Mouse (Mus musculus) lung, postnatal 0 days (tissue): Measurements from ENCODE around the gene Clasp2. TPM values are rescaled to one million over a fixed set of nuclear protein-coding genes. Genes with fewer than 3 reads are reported as not detected.

Experiments used
- ATAC-seq: fragments of 200-750 bp; cut with Nextera tagmentation; 2 replicates; pipeline ENCODE4 v1.8.0; 2017; ENCODE audit warnings: moderate library complexity
- DNase-seq: peaks from one replicate; pipeline ENCODE4 v3.0.0-alpha.2; 2016; ENCODE audit warnings: low spot score
- H3K27ac ChIP-seq: fragments of 300-500 bp; sonication (generic); 2 replicates; pipeline ENCODE4 v1.5.1; 2014; ENCODE audit warnings: antibody characterized with exemption, mild to moderate bottlenecking, low read length, mixed read lengths
- H3K27me3 ChIP-seq: fragments of 300-500 bp; sonication (generic); replicated peaks from 2 replicates; pipeline ENCODE4 v1.6.1; 2014; ENCODE audit warnings: low read length, mixed read lengths; ENCODE audit not compliant: insufficient read depth
- H3K36me3 ChIP-seq: fragments of 300-500 bp; sonication (generic); 2 replicates; pipeline ENCODE4 v1.6.1; 2014; ENCODE audit warnings: low read length, mixed read lengths; ENCODE audit not compliant: insufficient read depth
- H3K4me1 ChIP-seq: fragments of 300-500 bp; sonication (generic); 2 replicates; pipeline ENCODE4 v1.6.1; 2014; ENCODE audit warnings: antibody characterized with exemption, low read depth, low read length, mixed read lengths; ENCODE audit not compliant: insufficient read depth
- H3K4me2 ChIP-seq: fragments of 300-500 bp; sonication (generic); replicated peaks from 2 replicates; pipeline ENCODE4 v1.6.1; 2014; ENCODE audit warnings: low read depth, mild to moderate bottlenecking, low read length, moderate library complexity, mixed read lengths
- H3K4me3 ChIP-seq: fragments of 300-500 bp; sonication (generic); 2 replicates; pipeline ENCODE4 v1.5.1; 2014; ENCODE audit warnings: low read depth, low read length
- H3K9ac ChIP-seq: fragments of 300-500 bp; sonication (generic); replicated peaks from 2 replicates; pipeline ENCODE4 v1.6.1; 2014; ENCODE audit warnings: low read depth, mild to moderate bottlenecking
- H3K9me3 ChIP-seq: fragments of 300-500 bp; sonication (generic); 2 replicates; pipeline ENCODE4 v1.6.1; 2016; ENCODE audit warnings: low read length, mixed read lengths
- CTCF ChIP-seq: IDR thresholded peaks from 2 replicates; pipeline ENCODE4 v1.5.1; 2016; ENCODE audit warnings: antibody characterized with exemption, mild to moderate bottlenecking
- EP300 ChIP-seq: IDR thresholded peaks from 2 replicates; pipeline ENCODE4 v1.6.1; 2016; ENCODE audit warnings: antibody characterized with exemption, mild to moderate bottlenecking, control low read depth
- WGBS: fragments of 180-500 bp; shearing (Covaris S2); extraction: QIAGEN DNeasy Blood & Tissue Kit; methylation state at CpG from one replicate; pipeline ENCODE4 v1.1.7; 2014; 5-methylcytosine and 5-hydroxymethylcytosine counted together
- polyA plus RNA-seq: library from polyadenylated mRNA; unstranded; fragments of >200 nt; fragmentation: Nextera tagmentation; extraction: Ambion mirVana; gene quantifications from 2 replicates; pipeline ENCODE4 v1.2.1, GENCODE M21; 2015

Clasp2 gene
- polyA plus RNA-seq, 1 experiment from 2014 or later, result 12.1 TPM

- no peaks in the 10 kb centered on the region for H3K9me3 ChIP-seq
- peak overlapping the region; percentile 85 for H3K4me2 ChIP-seq
- 3% methylated on average over 17 of the region's 17 CpGs for WGBS
- H3K27ac ChIP-seq, result no peak overlapping the region
- no peaks in the 10 kb centered on the region for H3K36me3 ChIP-seq
- ATAC-seq, result no peak
- peaks cover 8% of the 10 kb centered on the region for H3K4me1 ChIP-seq
- no peaks in the 10 kb centered on the region for H3K27me3 ChIP-seq
- peak; percentile 60 for TF ChIP-seq CTCF
- no peak for TF ChIP-seq EP300
- peak; percentile 79 for DNase-seq
- H3K4me3 ChIP-seq, result peak overlapping the region; percentile 98
- peak overlapping the region; percentile 94 for H3K9ac ChIP-seq
Observed at GRCm38 (mm10) chr9:113742361-113742794, 1.1 kb downstream of the Clasp2 start.

- TF ChIP-seq CTCF, result peak; percentile 29; the same call in 1 of the 2 replicates
- no peak for TF ChIP-seq EP300
- 38% methylated on average over 3 of the region's 3 CpGs for WGBS
- no peaks in the 10 kb centered on the region for H3K9me3 ChIP-seq
- H3K4me2 ChIP-seq, result no peak overlapping the region
- DNase-seq, result peak; percentile 16
- no peaks in the 10 kb centered on the region for H3K36me3 ChIP-seq
- no peak overlapping the region for H3K9ac ChIP-seq
- no peak overlapping the region for H3K4me3 ChIP-seq
- no peak for ATAC-seq
- H3K27ac ChIP-seq, result no peak overlapping the region
- no peaks in the 10 kb centered on the region for H3K27me3 ChIP-seq
- peaks cover 8% of the 10 kb centered on the region for H3K4me1 ChIP-seq
Observed at GRCm38 (mm10) chr9:113743291-113743690, 2.0 kb downstream of the Clasp2 start.

DNA sequence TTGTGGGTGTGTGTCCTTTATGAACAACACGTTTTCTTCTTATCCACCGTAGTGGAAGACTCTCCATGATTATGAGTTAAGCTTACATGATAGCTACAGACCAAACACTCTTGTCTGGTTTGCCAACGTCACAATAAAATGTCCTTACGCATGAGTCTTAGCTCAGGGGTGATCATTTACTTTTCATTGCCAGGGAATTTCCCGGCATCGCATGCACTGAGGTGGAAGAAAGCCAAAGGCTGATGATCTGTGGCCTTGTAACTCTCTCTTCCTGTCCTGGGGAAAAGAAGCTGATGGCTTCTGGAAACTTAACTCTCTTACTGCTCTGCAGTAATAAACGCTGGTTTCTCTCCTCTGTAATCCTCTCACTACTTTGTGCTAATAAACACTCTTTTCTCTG is 8.1 kb downstream of the Clasp2 start:
- H3K9me3 ChIP-seq, result no peaks in the 10 kb centered on the region
- peak; percentile 56 for DNase-seq
- no peaks in the 10 kb centered on the region for H3K27me3 ChIP-seq
- no peaks in the 10 kb centered on the region for H3K36me3 ChIP-seq
- no peaks in the 10 kb centered on the region for H3K4me1 ChIP-seq
- no peak overlapping the region for H3K27ac ChIP-seq
- TF ChIP-seq CTCF, result no peak
- TF ChIP-seq EP300, result no peak
- H3K9ac ChIP-seq, result no peak overlapping the region
- H3K4me2 ChIP-seq, result no peak overlapping the region
- H3K4me3 ChIP-seq, result no peak overlapping the region
- 46% methylated on average over 7 of the region's 7 CpGs for WGBS
- ATAC-seq, result no peak

GRCm38 (mm10) chr9:113755888-113756719 is 14.8 kb downstream of the Clasp2 start:
- no peak for TF ChIP-seq CTCF
- TF ChIP-seq EP300, result no peak
- 83% methylated on average over 15 of the region's 15 CpGs for WGBS
- Histone ChIP-seq H3K9ac (no peak overlapping the region), H3K9me3 (no peaks in the 10 kb centered on the region), H3K4me3 (no peak overlapping the region), H3K4me2 (no peak overlapping the region), H3K36me3 (no peaks in the 10 kb centered on the region), H3K4me1 (no peaks in the 10 kb centered on the region), H3K27ac (no peak overlapping the region), H3K27me3 (no peaks in the 10 kb centered on the region)
- DNase-seq, result no peak
- no peak for ATAC-seq

- Histone ChIP-seq H3K9ac (no peak overlapping the region), H3K4me3 (no peak overlapping the region), H3K27me3 (no peaks in the 10 kb centered on the region), H3K4me1 (no peaks in the 10 kb centered on the region), H3K9me3 (no peaks in the 10 kb centered on the region), H3K27ac (no peak overlapping the region), H3K4me2 (no peak overlapping the region), H3K36me3 (no peaks in the 10 kb centered on the region)
- 93% methylated on average over 10 of the region's 10 CpGs for WGBS
- no peak for DNase-seq
- no peak for ATAC-seq
- TF ChIP-seq CTCF, result no peak
- TF ChIP-seq EP300, result no peak
Observed at GRCm38 (mm10) chr9:113758472-113758871, 17.2 kb downstream of the Clasp2 start.

GRCm38 (mm10) chr9:113759684-113760083 is 18.4 kb downstream of the Clasp2 start:
- H3K4me1 ChIP-seq, result no peaks in the 10 kb centered on the region

More at GRCm38 (mm10) chr9:113759684-113760083, 18.4 kb downstream of the Clasp2 start:
- peak; percentile 52 for TF ChIP-seq CTCF
- no peak for TF ChIP-seq EP300
- Histone ChIP-seq H3K27ac (no peak overlapping the region), H3K4me2 (no peak overlapping the region), H3K4me3 (no peak overlapping the region), H3K36me3 (no peaks in the 10 kb centered on the region), H3K9ac (no peak overlapping the region), H3K9me3 (no peaks in the 10 kb centered on the region), H3K27me3 (no peaks in the 10 kb centered on the region)
- DNase-seq (no peak), ATAC-seq (no peak)
- 91% methylated on average over 1 of the region's 1 CpGs for WGBS
